Mouse (Mus musculus) left cerebral cortex, adult 11 months (tissue): ENCODE measurements around the gene Rbbp6.

Experiments
- DNase-seq: peaks from one replicate; pipeline ENCODE4 v3.0.0; 2022; ENCODE audit warnings: low spot score

Rbbp6 gene

DNA sequence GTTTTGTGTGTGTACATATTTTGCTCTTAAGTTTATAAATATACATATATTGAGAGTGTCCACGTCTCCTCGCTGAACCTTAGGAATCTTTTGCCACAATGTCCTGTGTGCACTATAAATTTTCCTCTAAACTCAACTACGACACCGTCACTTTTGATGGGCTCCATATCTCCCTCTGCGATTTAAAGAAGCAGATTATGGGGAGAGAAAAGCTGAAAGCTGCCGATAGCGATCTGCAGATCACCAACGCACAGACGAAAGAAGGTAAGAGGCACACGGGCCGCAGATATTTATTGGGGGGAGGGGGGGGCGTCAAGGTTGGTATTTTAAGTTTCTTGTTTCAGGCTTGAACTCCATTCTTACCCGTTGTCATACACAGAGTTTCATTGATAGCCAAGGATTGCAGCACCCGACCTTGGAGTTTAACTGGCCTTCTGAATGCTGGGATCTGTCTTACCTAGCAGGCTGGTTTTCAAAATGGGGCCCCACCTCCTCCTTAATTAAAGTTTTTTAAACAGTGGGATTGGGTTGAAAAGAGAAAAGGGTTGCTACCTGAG, 5.5 kb downstream of the Rbbp6 start:
- DNase-seq, result no peak

DNA sequence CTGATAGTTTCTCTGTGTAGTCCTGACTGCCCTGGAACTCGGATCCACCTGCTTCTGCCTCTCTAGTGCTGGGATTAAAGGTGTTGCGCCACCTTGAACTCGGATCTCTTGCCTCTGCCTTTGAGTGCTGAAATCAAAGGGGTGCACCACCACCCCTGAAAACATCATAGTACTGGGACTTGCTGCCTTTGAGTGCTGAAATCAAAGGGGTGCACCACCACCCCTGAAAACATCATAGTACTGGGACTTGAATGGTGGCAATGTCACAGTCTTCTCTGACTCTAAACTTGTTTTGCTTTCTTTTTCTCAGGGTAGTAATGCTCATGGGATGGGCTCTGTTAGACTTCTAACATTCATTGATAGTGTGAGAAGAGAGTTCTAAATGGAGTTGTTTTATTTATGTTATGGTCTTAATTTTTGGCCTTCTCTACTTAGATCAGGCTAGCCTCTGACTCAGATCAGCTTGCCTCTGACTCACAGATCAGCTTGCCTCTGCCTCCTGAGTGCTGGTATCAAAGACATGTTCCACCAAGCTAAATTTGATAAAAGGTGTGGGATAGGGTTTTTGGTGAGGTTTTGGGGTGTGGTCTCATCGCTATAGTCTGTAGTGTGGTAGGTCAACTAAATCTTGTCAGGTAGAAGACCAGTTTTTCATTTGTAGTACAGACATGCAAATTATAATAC, 6.7 kb downstream of the Rbbp6 start:
- no peak for DNase-seq

GRCm38 (mm10) chr7:122979514-122979913, 14.0 kb downstream of the Rbbp6 start:
- DNase-seq, result no peak

DNA sequence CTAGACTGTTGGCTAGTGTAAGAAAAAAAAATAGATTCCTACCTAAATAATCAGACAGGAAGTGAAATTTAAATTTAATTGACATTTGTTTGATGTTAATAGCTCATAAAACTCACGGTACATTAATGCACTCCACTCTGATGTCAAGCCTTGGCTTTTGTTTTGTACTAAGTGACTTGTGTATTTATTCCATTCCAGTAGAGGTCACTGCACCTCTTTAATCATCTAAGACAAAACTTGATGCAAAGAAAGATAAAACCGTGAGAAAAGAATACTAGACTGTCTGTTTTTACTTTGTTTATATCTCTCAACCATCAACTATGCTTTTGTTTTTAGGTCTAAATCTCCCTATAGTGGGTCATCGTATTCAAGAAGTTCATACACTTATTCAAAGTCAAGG, 32.7 kb downstream of the Rbbp6 start:
- no peak for DNase-seq

DNA sequence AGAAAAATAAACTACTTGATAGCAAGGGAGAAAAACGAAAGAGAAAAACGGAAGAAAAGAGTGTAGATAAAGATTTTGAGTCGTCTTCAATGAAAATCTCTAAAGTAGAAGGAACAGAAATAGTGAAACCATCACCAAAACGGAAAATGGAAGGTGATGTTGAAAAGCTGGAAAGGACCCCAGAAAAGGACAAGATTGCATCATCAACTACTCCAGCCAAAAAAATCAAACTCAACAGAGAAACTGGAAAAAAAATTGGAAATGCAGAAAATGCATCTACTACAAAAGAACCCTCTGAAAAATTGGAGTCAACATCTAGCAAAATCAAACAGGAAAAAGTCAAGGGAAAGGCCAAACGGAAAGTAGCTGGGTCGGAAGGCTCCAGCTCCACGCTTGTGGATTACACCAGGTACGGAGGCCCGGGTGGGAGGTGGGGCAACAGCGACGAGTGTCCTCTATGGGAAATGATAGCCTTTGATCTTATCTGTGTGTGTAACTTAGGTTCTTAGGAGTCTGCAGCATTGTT, 34.4 kb downstream of the Rbbp6 start:
- no peak for DNase-seq

GRCm38 (mm10) chr7:123000796-123001195, 35.3 kb downstream of the Rbbp6 start:
- no peak for DNase-seq

- DNase-seq, result no peak
Measured at GRCm38 (mm10) chr7:123001341-123002027, 36.0 kb downstream of the Rbbp6 start.

DNA sequence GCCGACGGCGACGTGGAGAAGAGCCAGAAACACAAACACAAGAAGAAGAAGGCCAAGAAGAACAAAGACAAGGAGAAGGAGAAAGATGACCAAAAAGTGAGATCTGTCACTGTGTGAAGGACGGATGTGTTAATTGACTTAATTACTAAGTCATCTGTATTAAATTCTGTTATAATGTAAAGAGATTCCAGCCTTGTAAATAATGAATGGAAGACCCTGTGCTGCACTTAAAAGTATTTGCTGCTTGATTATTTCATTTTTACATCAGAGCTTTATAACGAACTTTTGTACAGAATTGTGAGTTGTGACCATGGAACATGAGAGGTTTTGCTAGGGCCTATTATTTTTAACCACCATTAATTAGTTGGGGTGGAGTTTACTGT, 36.5 kb downstream of the Rbbp6 start:
- DNase-seq, result no peak

GRCm38 (mm10) chr7:123003207-123003606, 37.7 kb downstream of the Rbbp6 start:
- no peak for DNase-seq

- DNase-seq, result no peak
Measured at GRCm38 (mm10) chr7:123004442-123004841, 39.0 kb downstream of the Rbbp6 start.

DNA sequence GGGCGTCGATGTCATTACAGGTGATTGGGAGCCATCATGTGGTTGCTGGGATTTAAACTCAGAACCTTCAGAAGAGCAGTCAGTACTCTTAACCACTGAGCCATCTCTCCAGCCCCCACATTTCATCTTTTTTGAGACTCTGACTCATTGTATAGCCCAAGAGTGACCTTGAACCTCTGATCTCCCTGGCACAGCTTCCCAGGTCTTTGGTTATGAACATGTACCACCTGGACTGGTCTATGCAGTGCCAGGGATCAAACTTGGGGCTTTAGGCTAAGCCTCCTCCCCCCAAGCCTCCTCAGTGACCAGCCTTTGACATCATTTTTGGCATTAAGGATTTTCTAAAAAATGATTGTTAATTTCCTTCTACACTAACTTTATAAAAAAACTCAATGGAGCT, 40.8 kb downstream of the Rbbp6 start:
- DNase-seq, result no peak

GRCm38 (mm10) chr7:123007743-123008142, 42.3 kb downstream of the Rbbp6 start:
- no peak for DNase-seq

DNA sequence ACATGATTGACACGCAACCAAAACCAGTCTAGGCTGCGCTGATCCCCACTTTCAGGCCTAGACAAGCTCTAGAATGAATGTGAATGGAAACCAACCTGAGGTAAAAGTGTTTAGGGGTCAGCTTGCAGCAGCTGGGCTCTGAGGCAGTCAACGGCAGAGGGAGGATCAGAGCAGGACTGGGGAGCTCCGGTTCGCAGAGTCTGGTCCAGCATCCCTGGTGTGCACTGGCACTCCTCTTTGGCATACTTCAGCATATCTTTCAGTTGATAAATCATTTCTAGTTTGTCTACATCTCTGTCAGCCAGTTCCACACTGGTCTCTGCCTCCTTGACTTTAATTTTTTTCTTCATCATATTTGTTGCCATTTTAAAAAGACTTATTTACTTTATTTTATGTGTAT, 48.0 kb downstream of the Rbbp6 start:
- DNase-seq, result no peak

- no peak for DNase-seq
Measured at GRCm38 (mm10) chr7:123014729-123015128, 49.2 kb downstream of the Rbbp6 start.

GRCm38 (mm10) chr7:123017627-123018026, 52.1 kb downstream of the Rbbp6 start:
- DNase-seq, result no peak

DNA sequence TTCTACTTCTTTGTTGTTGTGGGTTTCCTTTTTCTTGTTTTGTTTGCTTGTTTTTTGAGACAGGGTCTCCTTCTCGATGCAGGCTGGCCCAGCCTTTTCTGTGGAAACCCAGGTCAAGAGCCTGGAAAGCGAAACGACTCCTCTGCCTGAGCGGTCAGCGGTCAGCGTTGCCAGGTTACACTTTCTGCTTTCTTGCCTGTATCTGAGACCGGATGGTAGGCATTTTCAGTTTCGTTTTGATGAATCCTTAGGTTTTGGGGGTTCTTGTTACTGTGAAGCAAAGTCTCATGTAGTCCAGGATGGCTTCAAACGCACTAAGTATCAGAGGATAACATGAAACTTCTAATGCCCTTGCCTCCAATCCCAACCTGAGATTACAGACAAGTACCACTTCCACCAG, 59.6 kb downstream of the Rbbp6 start:
- no peak for DNase-seq

DNA sequence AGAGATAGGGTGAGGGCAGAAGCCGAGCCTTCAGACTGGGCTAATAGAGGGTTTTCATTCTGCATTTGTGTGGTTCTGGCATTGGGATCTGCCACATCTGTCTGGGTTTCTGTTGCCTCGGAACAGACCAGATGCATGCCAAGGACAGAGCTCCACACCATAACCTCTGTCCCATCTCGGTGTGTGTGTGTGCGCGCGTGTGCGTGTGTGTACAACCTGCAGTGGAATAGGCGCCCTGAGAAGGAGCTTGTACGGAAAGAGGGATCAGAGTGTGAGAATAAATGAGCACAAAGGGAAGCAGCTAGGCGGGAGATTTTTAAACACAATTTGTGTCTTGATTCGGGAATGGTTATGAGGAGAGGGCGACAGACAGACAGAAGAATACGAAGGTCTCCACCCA, 64.8 kb downstream of the Rbbp6 start:
- DNase-seq, result no peak

GRCm38 (mm10) chr7:123030709-123031181, 65.3 kb downstream of the Rbbp6 start:
- DNase-seq, result peak; percentile 62

DNA sequence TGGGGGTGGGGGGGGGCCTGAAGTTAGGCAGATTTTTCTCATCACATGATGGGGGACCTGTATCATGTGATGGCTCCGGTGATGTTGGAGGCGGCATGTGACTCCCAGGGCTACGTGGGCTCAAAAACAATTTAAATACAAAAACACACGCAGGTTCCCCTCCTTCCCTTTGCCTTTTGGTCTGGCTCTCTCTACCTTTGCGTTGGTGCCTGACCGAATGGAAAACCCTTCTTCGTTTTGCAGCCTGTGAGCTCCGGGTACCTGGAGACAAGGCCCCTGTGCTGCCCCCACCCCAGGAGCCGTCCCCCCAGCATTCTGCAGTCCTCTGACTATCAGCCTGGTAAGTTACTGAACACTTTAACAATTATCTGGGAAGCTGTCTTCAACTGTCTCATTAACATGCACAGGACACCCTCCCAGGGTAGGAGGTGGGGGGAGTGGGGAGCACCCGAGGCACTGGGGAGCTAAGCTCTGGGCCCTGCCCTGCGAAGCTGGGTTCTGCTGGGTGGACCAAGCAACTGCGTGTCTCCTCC, 65.8 kb downstream of the Rbbp6 start:
- peak; percentile 24 for DNase-seq

- no peak for DNase-seq
Measured at GRCm38 (mm10) chr7:123035314-123035713, 69.8 kb downstream of the Rbbp6 start.

- DNase-seq, result no peak
Measured at GRCm38 (mm10) chr7:123039302-123039701, 73.8 kb downstream of the Rbbp6 start.

GRCm38 (mm10) chr7:123045146-123045545, 79.7 kb downstream of the Rbbp6 start:
- no peak for DNase-seq
